Mouse (Mus musculus) heart, embryonic 15.5 days (tissue): Measurements from ENCODE around the gene 2200002D01Rik. TPM values are rescaled to one million over a fixed set of nuclear protein-coding genes. Genes with fewer than 3 reads are reported as not detected.
A peak's percentile ranks its signal among the peaks of the same experiment; 100 is the strongest.
"Not testable (repeated sequence)": the region's sequence is repeated elsewhere in the genome, so short reads cannot be mapped to it uniquely, and the experiment has no call there.

Experiments used
- ATAC-seq: fragments of 200-750 bp; cut with Nextera tagmentation; replicated peaks from 2 replicates; pipeline ENCODE4 v1.8.0; 2017; ENCODE audit warnings: low read depth, moderate TSS enrichment; ENCODE audit not compliant: insufficient number of reproducible peaks, insufficient read depth, low FRiP score
- H3K27ac ChIP-seq: fragments of 300-500 bp; sonication (generic); 2 replicates; pipeline ENCODE4 v1.5.1; 2015; ENCODE audit warnings: mild to moderate bottlenecking, inconsistent platforms
- H3K27me3 ChIP-seq: fragments of 300-500 bp; sonication (generic); 2 replicates; pipeline ENCODE4 v1.6.1; 2015; ENCODE audit warnings: inconsistent platforms
- H3K36me3 ChIP-seq: fragments of 300-500 bp; sonication (generic); 2 replicates; pipeline ENCODE4 v1.6.1; 2015; ENCODE audit warnings: mild to moderate bottlenecking, inconsistent platforms
- H3K4me1 ChIP-seq: fragments of 300-500 bp; sonication (generic); replicated peaks from 2 replicates; pipeline ENCODE4 v1.6.1; 2015; ENCODE audit warnings: inconsistent platforms
- H3K4me2 ChIP-seq: fragments of 300-500 bp; sonication (generic); 2 replicates; pipeline ENCODE4 v1.6.1; 2015; ENCODE audit warnings: inconsistent platforms, mild to moderate bottlenecking, moderate library complexity
- H3K4me3 ChIP-seq: fragments of 300-500 bp; sonication (generic); 2 replicates; pipeline ENCODE4 v1.5.1; 2015; ENCODE audit warnings: mild to moderate bottlenecking, inconsistent platforms
- H3K9ac ChIP-seq: fragments of 300-500 bp; sonication (generic); 2 replicates; pipeline ENCODE4 v1.6.1; 2015; ENCODE audit warnings: mild to moderate bottlenecking, inconsistent platforms
- H3K9me3 ChIP-seq: fragments of 300-500 bp; sonication (generic); replicated peaks from 2 replicates; pipeline ENCODE4 v1.6.1; 2016; ENCODE audit warnings: inconsistent platforms
- WGBS: fragments of 180-500 bp; shearing (Covaris S2); methylation state at CpG from one replicate; pipeline ENCODE4 v1.1.7; 2015; ENCODE audit warnings: mixed read lengths; 5-methylcytosine and 5-hydroxymethylcytosine counted together
- polyA plus RNA-seq: library from polyadenylated mRNA; unstranded; fragments of >200 nt; fragmentation: Nextera tagmentation; extraction: Ambion mirVana; gene quantifications from 2 replicates; pipeline ENCODE4 v1.2.1, GENCODE M21; 2015

2200002D01Rik gene
- polyA plus RNA-seq, 1 experiment from 2014 or later: 7.1 TPM

- H3K4me1 ChIP-seq: peaks cover 22% of the 10 kb centered on the region
- H3K27ac ChIP-seq: no peak overlapping the region
- H3K4me3 ChIP-seq: no peak overlapping the region
- H3K36me3 ChIP-seq: no peaks in the 10 kb centered on the region
- H3K9ac ChIP-seq: no peak overlapping the region
- WGBS: 75% methylated on average over 3 of the region's 3 CpGs
- no peak for ATAC-seq
- no peaks in the 10 kb centered on the region for H3K9me3 ChIP-seq
- H3K4me2 ChIP-seq: no peak overlapping the region
- no peaks in the 10 kb centered on the region for H3K27me3 ChIP-seq
Observed at GRCm38 (mm10) chr7:29251166-29251565, 2.9 kb upstream of the 2200002D01Rik start.

- H3K9ac ChIP-seq: peak overlapping the region; percentile 38
- WGBS: 12% methylated on average over 19 of the region's 19 CpGs
- peaks cover 22% of the 10 kb centered on the region for H3K4me1 ChIP-seq
- peak; percentile 19; the same call in 1 of the 2 replicates for ATAC-seq
- H3K4me3 ChIP-seq: peak overlapping the region; percentile 43
- H3K27ac ChIP-seq: peak overlapping the region; percentile 31; the same call in 1 of the 2 replicates
- H3K9me3 ChIP-seq: no peaks in the 10 kb centered on the region
- peak overlapping the region; percentile 72 for H3K4me2 ChIP-seq
- H3K36me3 ChIP-seq: peaks cover 22% of the 10 kb centered on the region
- no peaks in the 10 kb centered on the region for H3K27me3 ChIP-seq
Observed at GRCm38 (mm10) chr7:29247706-29248105, 560 bp downstream of the 2200002D01Rik start.

GRCm38 (mm10) chr7:29247314-29247700 is 959 bp downstream of the 2200002D01Rik start:
- no peak for ATAC-seq
- H3K4me3 ChIP-seq: peak overlapping the region; percentile 43

GRCm38 (mm10) chr7:29246619-29247313 is 1.5 kb downstream of the 2200002D01Rik start:
- H3K4me1 ChIP-seq: peaks cover 22% of the 10 kb centered on the region
- peaks cover 22% of the 10 kb centered on the region for H3K36me3 ChIP-seq
- peak overlapping the region; percentile 72; the same call in 1 of the 2 replicates for H3K4me2 ChIP-seq
- no peaks in the 10 kb centered on the region for H3K27me3 ChIP-seq
- ATAC-seq: no peak
- peak overlapping the region; percentile 43; the same call in 1 of the 2 replicates for H3K4me3 ChIP-seq
- H3K9me3 ChIP-seq: no peaks in the 10 kb centered on the region
- WGBS: 75% methylated on average over 21 of the region's 21 CpGs
- H3K9ac ChIP-seq: no peak overlapping the region
- no peak overlapping the region for H3K27ac ChIP-seq

More at GRCm38 (mm10) chr7:29247314-29247700, 959 bp downstream of the 2200002D01Rik start:
- Histone ChIP-seq H3K4me1 (peaks cover 22% of the 10 kb centered on the region), H3K36me3 (peaks cover 22% of the 10 kb centered on the region), H3K27ac (no peak overlapping the region), H3K27me3 (no peaks in the 10 kb centered on the region), H3K4me2 (peak overlapping the region; percentile 72), H3K9me3 (no peaks in the 10 kb centered on the region), H3K9ac (peak overlapping the region; percentile 38; the same call in 1 of the 2 replicates)
- WGBS: 30% methylated on average over 16 of the region's 16 CpGs

- Histone ChIP-seq H3K4me2 (no peak overlapping the region), H3K27ac (no peak overlapping the region), H3K9me3 (no peaks in the 10 kb centered on the region), H3K4me1 (peaks cover 22% of the 10 kb centered on the region), H3K36me3 (peaks cover 22% of the 10 kb centered on the region), H3K4me3 (no peak overlapping the region), H3K27me3 (no peaks in the 10 kb centered on the region), H3K9ac (no peak overlapping the region)
- no peak for ATAC-seq
- WGBS: 79% methylated on average over 5 of the region's 5 CpGs
Observed at GRCm38 (mm10) chr7:29246015-29246414, 2.3 kb downstream of the 2200002D01Rik start.

GRCm38 (mm10) chr7:29244732-29245416 is 3.4 kb downstream of the 2200002D01Rik start:
- H3K9ac ChIP-seq: no peak overlapping the region
- ATAC-seq: no peak
- H3K36me3 ChIP-seq: peaks cover 22% of the 10 kb centered on the region
- H3K9me3 ChIP-seq: no peaks in the 10 kb centered on the region
- no peaks in the 10 kb centered on the region for H3K27me3 ChIP-seq
- H3K4me3 ChIP-seq: no peak overlapping the region
- no peak overlapping the region for H3K4me2 ChIP-seq
- no peak overlapping the region for H3K27ac ChIP-seq
- 85% methylated on average over 7 of the region's 7 CpGs for WGBS
- peaks cover 22% of the 10 kb centered on the region for H3K4me1 ChIP-seq

- peak within 1 kb of the TSS; percentile 76 for H3K4me2 ChIP-seq
- H3K9ac ChIP-seq: peak within 1 kb of the TSS; percentile 67
- no peaks in the 10 kb centered on the region for H3K9me3 ChIP-seq
- H3K4me3 ChIP-seq: peak within 1 kb of the TSS; percentile 74
- WGBS: under 1% methylated on average over 60 of the region's 60 CpGs
- ATAC-seq: peak; percentile 96
- H3K27ac ChIP-seq: peak within 1 kb of the TSS; percentile 95
- H3K4me1 ChIP-seq: peaks cover 26% of the 10 kb centered on the region
- H3K36me3 ChIP-seq: no peaks in the 10 kb centered on the region
- H3K27me3 ChIP-seq: no peaks in the 10 kb centered on the region
Observed at GRCm38 (mm10) chr7:29238019-29238967, 10.0 kb downstream of the 2200002D01Rik start, which contains the start of gene Yif1b. Gene Yif1b, plus strand, starts transcription at chr7:29238329.

GRCm38 (mm10) chr7:29237596-29237995 is 10.7 kb downstream of the 2200002D01Rik start:
- Histone ChIP-seq H3K4me3 (peak overlapping the region; percentile 74), H3K4me2 (peak overlapping the region; percentile 65), H3K4me1 (peaks cover 28% of the 10 kb centered on the region), H3K27ac (peak overlapping the region; percentile 95), H3K9ac (peak overlapping the region; percentile 51; the same call in 1 of the 2 replicates)
- not testable (repeated sequence) for ATAC-seq, H3K27me3 ChIP-seq, H3K9me3 ChIP-seq, H3K36me3 ChIP-seq
- WGBS: 27% methylated on average over 6 of the region's 6 CpGs

- no peak for ATAC-seq
- no peak overlapping the region for H3K9ac ChIP-seq
- peak overlapping the region; percentile 4; the same call in 1 of the 2 replicates for H3K27ac ChIP-seq
- H3K36me3 ChIP-seq: no peaks in the 10 kb centered on the region
- H3K27me3 ChIP-seq: peaks cover 5% of the 10 kb centered on the region; the same call in 1 of the 2 replicates
- peaks cover 36% of the 10 kb centered on the region for H3K4me1 ChIP-seq
- no peak overlapping the region for H3K4me2 ChIP-seq
- no peak overlapping the region for H3K4me3 ChIP-seq
- WGBS: 68% methylated on average over 4 of the region's 4 CpGs
- H3K9me3 ChIP-seq: no peaks in the 10 kb centered on the region
Observed at GRCm38 (mm10) chr7:29236593-29236992, 11.7 kb downstream of the 2200002D01Rik start.

- no peaks in the 10 kb centered on the region for H3K9me3 ChIP-seq
- peaks cover 6% of the 10 kb centered on the region; the same call in 1 of the 2 replicates for H3K27me3 ChIP-seq
- H3K4me3 ChIP-seq: no peak overlapping the region
- no peaks in the 10 kb centered on the region for H3K36me3 ChIP-seq
- 79% methylated on average over 5 of the region's 5 CpGs for WGBS
- ATAC-seq: no peak
- H3K27ac ChIP-seq: peak overlapping the region; percentile 76
- no peak overlapping the region for H3K4me2 ChIP-seq
- no peak overlapping the region for H3K9ac ChIP-seq
- H3K4me1 ChIP-seq: peaks cover 34% of the 10 kb centered on the region
Observed at GRCm38 (mm10) chr7:29234661-29235060, 13.6 kb downstream of the 2200002D01Rik start.
